Mouse (Mus musculus) ES-Bruce4 (cell line): Measurements from ENCODE around the gene Wdr47.

ENCODE experiments used
- CTCF ChIP-seq: IDR thresholded peaks from one replicate; pipeline ENCODE4 v1.8.1; 2011; ENCODE audit warnings: low read depth, low read length
- EP300 ChIP-seq: IDR thresholded peaks from 2 replicates; pipeline ENCODE4 v1.6.1; 2011; ENCODE audit warnings: low read depth, low read length; ENCODE audit not compliant: insufficient read depth

DNA sequence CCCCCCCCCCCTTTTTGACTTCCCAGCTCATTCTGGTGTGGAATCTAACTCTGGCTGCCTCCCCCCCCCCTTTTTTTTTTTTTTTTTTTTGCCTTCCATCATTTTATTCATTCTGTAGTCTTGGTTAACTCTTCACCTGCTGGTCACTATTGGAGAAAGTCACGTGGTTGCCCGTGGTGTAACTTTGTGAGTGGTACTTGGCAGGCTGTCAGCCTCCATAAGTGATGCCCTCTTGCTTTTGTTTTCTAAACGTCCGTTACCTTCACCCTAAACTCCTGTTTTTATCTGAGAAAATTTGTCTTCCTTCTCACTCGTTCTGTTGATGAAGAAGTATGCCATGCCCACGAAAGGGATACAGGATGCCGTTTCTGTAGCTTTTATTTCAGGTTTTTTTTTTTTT lies 64.4 kb downstream of the Wdr47 start:
- no peak for TF ChIP-seq CTCF
- TF ChIP-seq EP300: no peak
